Mouse (Mus musculus) naive thymus-derived CD4-positive, alpha-beta T cell, adult 5 months (primary cell): Measurements from ENCODE around the gene Scgb2b26. TPM values are rescaled to one million over a fixed set of nuclear protein-coding genes. Genes with fewer than 3 reads are reported as not detected.

Experiments used
- polyA plus RNA-seq: library from polyadenylated mRNA; unstranded; fragments of 100-300 nt; shearing (Covaris generic); gene quantifications from one replicate; pipeline ENCODE4 v1.2.1, GENCODE M21; 2017

Scgb2b26 gene
- polyA plus RNA-seq = not detected

GRCm38 (mm10) chr7:33944940-33945339 is at the start of gene Scgb2b26:
TSS of gene Scgb2b26 (minus strand) at chr7:33945040.

Other genes starting within 250 kb of the Scgb2b26 start
- gene Scgb2b24, start 205.7 kb downstream of the Scgb2b26 start, polyA plus RNA-seq = not detected
- not detected for gene Scgb1b24, start 201.2 kb downstream of the Scgb2b26 start, polyA plus RNA-seq
- not detected for gene Scgb2b27, start 68.9 kb upstream of the Scgb2b26 start, polyA plus RNA-seq
- gene Scgb1b27, start 76.4 kb upstream of the Scgb2b26 start, polyA plus RNA-seq = not detected
- not detected for gene Scgb1b30, start 150.4 kb upstream of the Scgb2b26 start, polyA plus RNA-seq
- not detected for gene Wtip, start 188.2 kb upstream of the Scgb2b26 start, polyA plus RNA-seq
- gene Uba2, start 224.6 kb upstream of the Scgb2b26 start, polyA plus RNA-seq = 122 TPM